Mouse (Mus musculus) ovary, adult 18-20 months (tissue): Measurements from ENCODE around the gene Gm8005.
"Not testable (repeated sequence)": the region's sequence is repeated elsewhere in the genome, so short reads cannot be mapped to it uniquely, and the experiment has no call there.

Experiments used
- DNase-seq: peaks from one replicate; pipeline ENCODE4 v3.0.0; 2022; ENCODE audit warnings: low spot score, mixed read lengths

Gm8005 gene

GRCm38 (mm10) chr14:42439573-42439972 lies at the start of gene Gm8005:
Gene Gm8005 (minus strand): TSS chr14:42439673.
- DNase-seq, result not testable (repeated sequence)

- DNase-seq, result not testable (repeated sequence)
Observed at GRCm38 (mm10) chr14:42463581-42463980, 24.1 kb upstream of the Gm8005 start, which contains the start of gene Gm8011. Gene Gm8011 (plus strand): TSS chr14:42463881.
